Mouse (Mus musculus) lung, embryonic 15.5 days (tissue): Measurements from ENCODE around the gene Mpp4. TPM values are rescaled to one million over a fixed set of nuclear protein-coding genes. Genes with fewer than 3 reads are reported as not detected.

Experiments used
- ATAC-seq: fragments of 200-750 bp; cut with Nextera tagmentation; 2 replicates; pipeline ENCODE4 v1.8.0; 2017; ENCODE audit warnings: moderate number of reproducible peaks, borderline replicate concordance; ENCODE audit not compliant: low FRiP score, low TSS enrichment; ENCODE audit errors: extremely low read depth
- H3K27ac ChIP-seq: fragments of 300-500 bp; sonication (generic); 2 replicates; pipeline ENCODE4 v1.5.1; 2015; ENCODE audit warnings: moderate library complexity, mild to moderate bottlenecking, inconsistent platforms
- H3K27me3 ChIP-seq: fragments of 300-500 bp; sonication (generic); 2 replicates; pipeline ENCODE4 v1.6.1; 2015; ENCODE audit warnings: inconsistent platforms
- H3K36me3 ChIP-seq: fragments of 300-500 bp; sonication (generic); 2 replicates; pipeline ENCODE4 v1.6.1; 2015; ENCODE audit warnings: inconsistent platforms
- H3K4me1 ChIP-seq: fragments of 300-500 bp; sonication (generic); 2 replicates; pipeline ENCODE4 v1.6.1; 2015; ENCODE audit warnings: inconsistent platforms
- H3K4me2 ChIP-seq: fragments of 300-500 bp; sonication (generic); 2 replicates; pipeline ENCODE4 v1.6.1; 2015; ENCODE audit warnings: inconsistent platforms, mild to moderate bottlenecking, moderate library complexity
- H3K4me3 ChIP-seq: fragments of 300-500 bp; sonication (generic); 2 replicates; pipeline ENCODE4 v1.5.1; 2015; ENCODE audit warnings: mild to moderate bottlenecking, inconsistent platforms
- H3K9ac ChIP-seq: fragments of 300-500 bp; sonication (generic); 2 replicates; pipeline ENCODE4 v1.6.1; 2015; ENCODE audit warnings: inconsistent platforms
- H3K9me3 ChIP-seq: fragments of 300-500 bp; sonication (generic); 2 replicates; pipeline ENCODE4 v1.6.1; 2016; ENCODE audit warnings: inconsistent platforms
- WGBS: fragments of 180-500 bp; shearing (Covaris S2); methylation state at CpG from one replicate; pipeline ENCODE4 v1.1.7; 2015; 5-methylcytosine and 5-hydroxymethylcytosine counted together
- polyA plus RNA-seq: library from polyadenylated mRNA; unstranded; fragments of >200 nt; fragmentation: Nextera tagmentation; extraction: Ambion mirVana; gene quantifications from 2 replicates; pipeline ENCODE4 v1.2.1, GENCODE M21; 2015

The Mpp4 gene
- polyA plus RNA-seq, 1 experiment from 2014 or later: 0.56 TPM

DNA sequence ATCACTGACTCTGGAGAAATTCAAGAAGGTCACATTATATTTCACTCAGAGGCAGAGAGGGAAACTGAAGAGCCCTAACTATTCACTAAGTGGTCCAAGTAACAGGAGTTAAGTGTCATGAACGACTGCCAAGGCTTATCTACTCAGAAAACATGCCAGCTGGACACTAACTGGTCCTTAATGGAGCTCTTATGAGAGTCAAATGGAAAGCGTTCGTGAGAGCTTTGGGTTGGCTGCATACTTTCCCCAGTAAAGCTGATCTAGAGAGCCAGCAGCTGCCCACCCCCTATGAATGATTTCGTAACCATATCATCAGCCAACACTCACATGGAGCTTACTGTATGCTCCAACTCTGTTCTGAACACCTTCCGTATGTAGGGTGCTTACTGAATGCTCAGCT, 28.8 kb downstream of the Mpp4 start:
- WGBS: 18% methylated on average over 5 of the region's 5 CpGs
- Histone ChIP-seq H3K4me3 (no peak overlapping the region), H3K9me3 (no peaks in the 10 kb centered on the region), H3K27ac (peak overlapping the region; percentile 64; the same call in 1 of the 2 replicates), H3K36me3 (no peaks in the 10 kb centered on the region), H3K9ac (no peak overlapping the region), H3K27me3 (no peaks in the 10 kb centered on the region), H3K4me2 (0 out of 2 replicates have a peak overlapping the region, but pooled peaks have one; percentile 8), H3K4me1 (peaks cover 8% of the 10 kb centered on the region; the same call in 1 of the 2 replicates)
- ATAC-seq: peak; percentile 91

DNA sequence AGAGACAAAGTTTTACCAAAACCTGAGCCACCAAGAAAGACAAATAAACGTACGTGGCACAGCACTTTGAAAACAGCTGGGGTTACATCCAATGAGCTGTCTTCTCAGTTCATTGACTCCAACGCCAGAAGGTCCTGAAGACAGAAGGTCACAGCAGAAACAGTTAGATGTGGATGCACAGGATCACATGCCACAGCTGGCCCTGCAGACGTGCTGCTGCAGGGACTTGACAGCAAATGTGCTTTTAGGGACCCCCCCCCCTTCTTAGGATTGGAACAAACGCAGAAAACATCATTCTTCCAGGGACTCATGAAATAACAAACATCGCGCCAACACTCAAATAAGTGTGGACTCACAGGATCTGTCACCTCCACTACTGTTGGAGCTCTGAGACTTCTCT, 34.3 kb downstream of the Mpp4 start:
- no peak overlapping the region for H3K4me3 ChIP-seq
- 0 out of 2 replicates have a peak, but pooled peaks cover under 1% of the 10 kb centered on the region for H3K4me1 ChIP-seq
- H3K4me2 ChIP-seq: no peak overlapping the region
- no peaks in the 10 kb centered on the region for H3K36me3 ChIP-seq
- H3K27me3 ChIP-seq: no peaks in the 10 kb centered on the region
- ATAC-seq: peak; percentile 55; the same call in 1 of the 2 replicates
- no peak overlapping the region for H3K27ac ChIP-seq
- 34% methylated on average over 7 of the region's 7 CpGs for WGBS
- H3K9me3 ChIP-seq: no peaks in the 10 kb centered on the region
- H3K9ac ChIP-seq: no peak overlapping the region

DNA sequence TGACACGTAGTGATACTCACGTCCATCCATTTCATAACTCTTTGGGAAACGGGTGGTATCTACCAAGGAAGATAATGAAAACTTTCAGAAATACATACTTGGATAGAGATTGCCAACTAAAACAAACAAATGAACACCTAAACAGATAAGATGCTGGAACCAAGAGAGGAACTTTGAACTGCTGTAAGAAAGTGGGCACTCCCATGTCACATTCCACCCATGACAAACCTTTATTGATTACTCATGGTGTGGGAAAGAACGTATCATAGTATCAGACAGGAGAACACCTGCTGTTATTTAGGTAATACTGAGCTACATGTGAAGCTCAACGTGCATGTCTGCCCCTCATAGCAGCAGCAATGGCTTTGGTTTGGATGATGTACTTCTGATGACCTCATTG, 37.6 kb downstream of the Mpp4 start:
- no peaks in the 10 kb centered on the region for H3K9me3 ChIP-seq
- no peak overlapping the region for H3K9ac ChIP-seq
- H3K4me2 ChIP-seq: no peak overlapping the region
- no peaks in the 10 kb centered on the region for H3K36me3 ChIP-seq
- no peak overlapping the region for H3K27ac ChIP-seq
- H3K4me3 ChIP-seq: no peak overlapping the region
- no peaks in the 10 kb centered on the region for H3K27me3 ChIP-seq
- 54% methylated on average over 5 of the region's 5 CpGs for WGBS
- no peak for ATAC-seq
- no peaks in the 10 kb centered on the region for H3K4me1 ChIP-seq

DNA sequence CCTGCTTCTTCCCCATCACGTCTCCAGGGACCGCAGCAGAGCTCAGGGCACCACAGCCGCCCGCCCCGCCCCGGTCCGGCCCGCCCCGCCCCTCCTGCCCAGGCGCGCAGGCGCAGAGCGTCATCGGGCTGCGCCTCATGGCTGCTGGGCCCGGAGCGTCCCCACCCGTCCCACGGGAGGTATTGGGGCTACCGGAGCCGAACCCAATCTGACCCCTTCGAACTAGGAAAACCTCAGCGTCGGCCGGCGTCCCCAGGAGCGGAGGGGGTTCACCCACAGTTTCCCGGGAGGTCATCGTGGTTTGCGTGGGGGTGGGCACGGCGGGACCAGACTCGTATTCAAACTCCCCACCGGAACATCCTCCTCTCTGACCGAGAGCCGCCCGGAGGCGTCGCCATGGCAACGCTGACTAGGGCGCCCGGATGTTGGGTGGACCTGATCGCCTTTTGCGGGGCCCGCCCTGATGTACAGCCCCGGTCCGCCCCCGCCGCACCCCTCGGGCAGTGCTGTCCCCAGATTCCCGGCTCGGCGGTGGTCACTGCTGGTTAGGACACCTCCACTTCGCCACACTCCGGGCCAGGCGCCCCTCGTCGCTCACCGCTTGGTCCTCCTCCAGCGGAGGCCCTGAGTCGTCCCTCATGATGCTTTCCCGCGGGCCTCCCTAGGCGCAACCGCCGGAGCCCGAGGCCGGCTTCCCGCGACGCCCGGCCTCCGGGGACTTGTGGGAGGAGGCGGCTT, 43.3 kb downstream of the Mpp4 start, which contains the start of gene Tmem237:
Gene Tmem237 (minus strand): TSS at position 689 of the 738 bp plus-strand sequence.
- H3K27ac ChIP-seq: peak within 1 kb of the TSS; percentile 71
- WGBS: under 1% methylated on average over 74 of the region's 74 CpGs
- H3K4me3 ChIP-seq: peak within 1 kb of the TSS; percentile 67
- H3K9ac ChIP-seq: peak within 1 kb of the TSS; percentile 82
- H3K36me3 ChIP-seq: no peaks in the 10 kb centered on the region
- peak within 1 kb of the TSS; percentile 86 for H3K4me2 ChIP-seq
- H3K27me3 ChIP-seq: no peaks in the 10 kb centered on the region
- 0 out of 2 replicates have a peak, but pooled peaks cover 3% of the 10 kb centered on the region for H3K4me1 ChIP-seq
- peak; percentile 99 for ATAC-seq
- no peaks in the 10 kb centered on the region for H3K9me3 ChIP-seq

DNA sequence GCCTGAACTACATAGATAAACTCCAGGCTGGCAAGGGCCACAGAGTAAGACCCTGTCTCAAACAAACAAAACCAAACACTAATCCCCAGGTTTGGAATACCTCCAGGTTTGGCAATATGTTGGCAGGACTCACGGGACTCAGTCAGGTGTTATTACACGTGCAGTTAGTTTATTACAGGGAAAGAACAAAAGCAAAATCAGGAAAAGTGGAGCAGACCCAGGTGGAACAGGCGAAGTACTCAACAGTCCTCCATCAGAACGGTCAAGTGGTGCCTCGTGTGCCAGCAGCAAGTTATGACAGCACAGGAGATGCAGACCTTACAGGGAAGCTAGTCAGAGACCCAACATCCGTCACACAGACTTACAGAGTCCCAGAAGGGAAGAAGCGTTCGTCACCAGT, 52.7 kb downstream of the Mpp4 start:
- H3K4me1 ChIP-seq: no peaks in the 10 kb centered on the region
- no peak overlapping the region for H3K9ac ChIP-seq
- whole genome bisulfite sequencing: 78% methylated on average over 8 of the region's 8 CpGs
- H3K4me3 ChIP-seq: no peak overlapping the region
- H3K36me3 ChIP-seq: peaks cover 19% of the 10 kb centered on the region; the same call in 1 of the 2 replicates
- no peak overlapping the region for H3K27ac ChIP-seq
- ATAC-seq: no peak
- no peak overlapping the region for H3K4me2 ChIP-seq
- no peaks in the 10 kb centered on the region for H3K9me3 ChIP-seq
- no peaks in the 10 kb centered on the region for H3K27me3 ChIP-seq

DNA sequence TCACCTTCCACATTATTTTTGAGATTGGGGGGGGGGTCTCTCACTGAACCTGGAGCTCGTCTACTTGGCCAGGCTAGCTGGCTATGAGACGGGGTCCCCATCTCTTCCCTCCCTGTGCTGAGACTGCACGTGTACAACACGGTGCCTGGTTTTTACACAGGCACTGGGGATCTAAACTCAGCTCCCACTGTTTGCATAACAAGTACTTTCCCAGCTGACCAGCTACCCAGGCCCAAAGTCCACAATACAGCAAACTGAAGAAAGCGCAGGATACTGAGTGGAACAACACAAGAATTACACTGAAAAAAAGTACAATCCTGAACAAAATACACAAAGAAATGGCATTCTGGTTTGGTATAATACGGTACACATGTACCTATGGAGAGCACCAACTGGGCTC, 61.1 kb downstream of the Mpp4 start:
- WGBS: 89% methylated on average over 6 of the region's 6 CpGs
- ATAC-seq: no peak
- Histone ChIP-seq H3K4me2 (no peak overlapping the region), H3K9me3 (no peaks in the 10 kb centered on the region), H3K4me3 (no peak overlapping the region), H3K9ac (no peak overlapping the region), H3K27me3 (no peaks in the 10 kb centered on the region), H3K4me1 (no peaks in the 10 kb centered on the region), H3K27ac (no peak overlapping the region), H3K36me3 (peaks cover 21% of the 10 kb centered on the region)

DNA sequence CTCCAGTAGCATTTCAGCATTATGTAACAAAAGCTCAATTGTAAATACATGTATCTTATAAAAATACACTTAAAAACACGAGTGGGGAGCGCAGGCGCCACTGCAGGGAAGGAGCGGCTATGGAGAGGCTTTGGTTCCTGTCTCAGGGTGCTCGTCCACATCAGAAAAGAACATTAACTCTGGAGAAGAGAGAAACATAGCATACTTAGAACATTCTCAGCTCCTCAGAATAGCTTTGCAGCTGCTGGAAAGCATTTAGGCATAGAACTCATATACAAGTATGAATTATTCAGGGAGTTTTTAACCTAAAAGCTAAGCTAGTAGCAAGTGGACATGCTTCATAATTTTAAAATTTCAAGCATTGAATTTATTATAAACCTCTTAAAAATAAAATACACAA, 62.2 kb downstream of the Mpp4 start:
- no peak overlapping the region for H3K27ac ChIP-seq
- 85% methylated on average over 5 of the region's 5 CpGs for WGBS

DNA sequence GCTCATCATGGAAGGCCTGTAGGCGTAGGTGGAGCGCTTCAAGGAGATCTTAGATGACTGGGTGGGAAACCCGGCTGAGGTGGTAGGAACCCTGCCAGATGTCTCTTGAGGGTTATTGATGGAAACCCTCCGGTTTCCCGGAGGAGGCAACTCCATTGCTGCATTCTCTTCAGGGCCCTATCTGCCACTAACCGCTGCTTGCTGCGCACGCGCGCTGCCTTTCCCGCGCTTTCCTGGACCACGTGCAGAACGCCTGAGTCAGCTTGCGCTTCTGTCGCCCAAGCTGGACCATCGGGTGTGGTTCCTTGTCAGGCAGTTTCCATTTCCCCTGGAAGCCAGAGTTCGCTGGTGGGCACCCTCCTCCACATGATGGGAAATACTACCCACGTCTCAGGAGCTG, 68.5 kb downstream of the Mpp4 start, which contains the start of gene C2cd6:
Gene C2cd6 (minus strand): TSS at position 196 of the 400 bp plus-strand sequence.
- Histone ChIP-seq H3K4me2 (no peak within 1 kb of the TSS), H3K4me1 (no peaks in the 10 kb centered on the region), H3K4me3 (no peak within 1 kb of the TSS), H3K27me3 (no peaks in the 10 kb centered on the region), H3K36me3 (no peaks in the 10 kb centered on the region), H3K9me3 (no peaks in the 10 kb centered on the region), H3K27ac (no peak within 1 kb of the TSS), H3K9ac (no peak within 1 kb of the TSS)
- ATAC-seq: no peak
- 92% methylated on average over 19 of the region's 19 CpGs for WGBS

More for the DNA sequence above, 62.2 kb downstream of the Mpp4 start:
- no peaks in the 10 kb centered on the region for H3K9me3 ChIP-seq
- no peaks in the 10 kb centered on the region for H3K27me3 ChIP-seq
- no peaks in the 10 kb centered on the region for H3K4me1 ChIP-seq
- H3K4me2 ChIP-seq: no peak overlapping the region
- H3K9ac ChIP-seq: no peak overlapping the region
- H3K4me3 ChIP-seq: no peak overlapping the region
- H3K36me3 ChIP-seq: peaks cover 17% of the 10 kb centered on the region
- ATAC-seq: no peak

Other genes starting within 250 kb of the Mpp4 start
- gene Trak2, start 190.0 kb downstream of the Mpp4 start, polyA plus RNA-seq: 14.0 and 14.6 TPM in 2 replicates
- 22.3 and 27.9 TPM in 2 replicates for gene Stradb, start 189.9 kb downstream of the Mpp4 start, polyA plus RNA-seq
- gene C2cd6, start 68.5 kb downstream of the Mpp4 start, polyA plus RNA-seq: not detected in 2 replicates
- 37.2 and 39.1 TPM in 2 replicates for gene Tmem237, start 43.0 kb downstream of the Mpp4 start, polyA plus RNA-seq
- gene Als2, start 73.8 kb upstream of the Mpp4 start, polyA plus RNA-seq: 9.8 and 10.7 TPM in 2 replicates
- gene Cdk15, start 93.5 kb upstream of the Mpp4 start, polyA plus RNA-seq: 0.18 TPM in 1 of 2 replicates, not detected in the other